Mouse (Mus musculus): ENCODE data around the gene Tmem178b.

Tmem178b gene

GRCm38 (mm10) chr6:39919011-39919709 lies 46.1 kb downstream of the Tmem178b start:
- DNase-seq: no peak

GRCm38 (mm10) chr6:39926442-39926841 lies 53.4 kb downstream of the Tmem178b start:
- DNase-seq: no peak

- no peak for DNase-seq
Observed at GRCm38 (mm10) chr6:39936590-39936989, 63.5 kb downstream of the Tmem178b start.

- no peak for DNase-seq
Observed at GRCm38 (mm10) chr6:39940920-39941319, 67.8 kb downstream of the Tmem178b start.

GRCm38 (mm10) chr6:39944854-39945253 lies 71.8 kb downstream of the Tmem178b start:
- DNase-seq: no peak

GRCm38 (mm10) chr6:39945670-39946440 lies 72.8 kb downstream of the Tmem178b start:
- DNase-seq: no peak

GRCm38 (mm10) chr6:39946601-39947000 lies 73.5 kb downstream of the Tmem178b start:
- DNase-seq: no peak

GRCm38 (mm10) chr6:39953951-39954350 lies 80.9 kb downstream of the Tmem178b start:
- DNase-seq: no peak

- DNase-seq: no peak
Observed at GRCm38 (mm10) chr6:39955211-39955610, 82.1 kb downstream of the Tmem178b start.

- DNase-seq: no peak
Observed at GRCm38 (mm10) chr6:39964606-39965005, 91.5 kb downstream of the Tmem178b start.

GRCm38 (mm10) chr6:39970281-39970680 lies 97.2 kb downstream of the Tmem178b start:
- DNase-seq: no peak

GRCm38 (mm10) chr6:39978942-39979341 lies 105.9 kb downstream of the Tmem178b start:
- no peak for DNase-seq

- DNase-seq: no peak
Observed at GRCm38 (mm10) chr6:39990772-39991171, 117.7 kb downstream of the Tmem178b start.

- no peak for DNase-seq
Observed at GRCm38 (mm10) chr6:39991922-39992321, 118.9 kb downstream of the Tmem178b start.

- DNase-seq: no peak
Observed at GRCm38 (mm10) chr6:40006006-40006765, 133.1 kb downstream of the Tmem178b start.

- no peak for DNase-seq
Observed at GRCm38 (mm10) chr6:40008166-40008907, 135.3 kb downstream of the Tmem178b start.

- no peak for DNase-seq
Observed at GRCm38 (mm10) chr6:40009718-40010117, 136.6 kb downstream of the Tmem178b start.

GRCm38 (mm10) chr6:40011066-40011465 lies 138.0 kb downstream of the Tmem178b start:
- DNase-seq: no peak

GRCm38 (mm10) chr6:40011609-40012008 lies 138.5 kb downstream of the Tmem178b start:
- DNase-seq: no peak

- no peak for DNase-seq
Observed at GRCm38 (mm10) chr6:40013407-40013806, 140.3 kb downstream of the Tmem178b start.

GRCm38 (mm10) chr6:40015185-40015584 lies 142.1 kb downstream of the Tmem178b start:
- DNase-seq: no peak

GRCm38 (mm10) chr6:40015711-40016460 lies 142.8 kb downstream of the Tmem178b start:
- DNase-seq: no peak
